Mouse (Mus musculus) heart, embryonic 13.5 days (tissue): ENCODE measurements around the gene Cby3. TPM values are rescaled to one million over a fixed set of nuclear protein-coding genes. Genes with fewer than 3 reads are reported as not detected.

Source experiments
- ATAC-seq: fragments of 200-750 bp; cut with Nextera tagmentation; 2 replicates; pipeline ENCODE4 v1.8.0; 2017; ENCODE audit warnings: moderate TSS enrichment; ENCODE audit not compliant: insufficient number of reproducible peaks, low FRiP score, low TSS enrichment; ENCODE audit errors: extremely low read depth
- H3K27ac ChIP-seq: fragments of 300-500 bp; sonication (generic); replicated peaks from 2 replicates; pipeline ENCODE4 v1.5.1; 2015; ENCODE audit warnings: moderate library complexity, mild to moderate bottlenecking, inconsistent platforms
- H3K27me3 ChIP-seq: fragments of 300-500 bp; sonication (generic); replicated peaks from 2 replicates; pipeline ENCODE4 v1.6.1; 2015; ENCODE audit warnings: mild to moderate bottlenecking, inconsistent platforms
- H3K36me3 ChIP-seq: fragments of 300-500 bp; sonication (generic); 2 replicates; pipeline ENCODE4 v1.6.1; 2015; ENCODE audit warnings: mild to moderate bottlenecking, inconsistent platforms
- H3K4me1 ChIP-seq: fragments of 300-500 bp; sonication (generic); 2 replicates; pipeline ENCODE4 v1.6.1; 2015; ENCODE audit warnings: inconsistent platforms
- H3K4me2 ChIP-seq: fragments of 300-500 bp; sonication (generic); 2 replicates; pipeline ENCODE4 v1.6.1; 2015; ENCODE audit warnings: inconsistent platforms, mild to moderate bottlenecking, moderate library complexity
- H3K4me3 ChIP-seq: fragments of 300-500 bp; sonication (generic); 2 replicates; pipeline ENCODE4 v1.5.1; 2015; ENCODE audit warnings: moderate library complexity, mild to moderate bottlenecking, inconsistent platforms
- H3K9ac ChIP-seq: fragments of 300-500 bp; sonication (generic); 2 replicates; pipeline ENCODE4 v1.6.1; 2015; ENCODE audit warnings: inconsistent platforms, mild to moderate bottlenecking, moderate library complexity
- H3K9me3 ChIP-seq: fragments of 300-500 bp; sonication (generic); 2 replicates; pipeline ENCODE4 v1.6.1; 2016; ENCODE audit warnings: inconsistent platforms
- WGBS: fragments of 180-500 bp; shearing (Covaris S2); methylation state at CpG from one replicate; pipeline ENCODE4 v1.1.7; 2015; ENCODE audit warnings: mixed read lengths; 5-methylcytosine and 5-hydroxymethylcytosine counted together
- polyA plus RNA-seq: library from polyadenylated mRNA; unstranded; fragments of >200 nt; fragmentation: Nextera tagmentation; extraction: Ambion mirVana; gene quantifications from 2 replicates; pipeline ENCODE4 v1.2.1, GENCODE M21; 2015

The Cby3 gene
- polyA plus RNA-seq, 1 experiment from 2014 or later, result not detected

- H3K27me3 ChIP-seq, result no peaks in the 10 kb centered on the region
- 42% methylated on average over 4 of the region's 4 CpGs for WGBS
- ATAC-seq, result no peak
- H3K4me2 ChIP-seq, result no peak overlapping the region
- H3K9ac ChIP-seq, result peak overlapping the region; percentile 28; the same call in 1 of the 2 replicates
- H3K4me3 ChIP-seq, result no peak overlapping the region
- H3K9me3 ChIP-seq, result no peaks in the 10 kb centered on the region
- peaks cover 24% of the 10 kb centered on the region for H3K4me1 ChIP-seq
- peaks cover 80% of the 10 kb centered on the region for H3K36me3 ChIP-seq
- peak overlapping the region; percentile 74 for H3K27ac ChIP-seq
Observed at GRCm38 (mm10) chr11:50391272-50391960, 37.2 kb downstream of the Cby3 start.

- no peak overlapping the region for H3K4me3 ChIP-seq
- H3K27me3 ChIP-seq, result no peaks in the 10 kb centered on the region
- no peak for ATAC-seq
- 75% methylated on average over 6 of the region's 6 CpGs for WGBS
- no peak overlapping the region for H3K4me2 ChIP-seq
- peaks cover 80% of the 10 kb centered on the region for H3K36me3 ChIP-seq
- no peaks in the 10 kb centered on the region for H3K9me3 ChIP-seq
- peaks cover 20% of the 10 kb centered on the region for H3K4me1 ChIP-seq
- H3K27ac ChIP-seq, result no peak overlapping the region
- no peak overlapping the region for H3K9ac ChIP-seq
Observed at GRCm38 (mm10) chr11:50393306-50393705, 39.0 kb downstream of the Cby3 start.

- H3K4me1 ChIP-seq, result peaks cover 20% of the 10 kb centered on the region
- WGBS, result 86% methylated on average over 7 of the region's 7 CpGs
- H3K9ac ChIP-seq, result no peak overlapping the region
- no peak overlapping the region for H3K27ac ChIP-seq
- no peak for ATAC-seq
- H3K4me3 ChIP-seq, result no peak overlapping the region
- no peak overlapping the region for H3K4me2 ChIP-seq
- no peaks in the 10 kb centered on the region for H3K27me3 ChIP-seq
- peaks cover 81% of the 10 kb centered on the region for H3K36me3 ChIP-seq
- no peaks in the 10 kb centered on the region for H3K9me3 ChIP-seq
Observed at GRCm38 (mm10) chr11:50394731-50395130, 40.5 kb downstream of the Cby3 start.

- WGBS, result 73% methylated on average over 11 of the region's 11 CpGs
- peaks cover 9% of the 10 kb centered on the region for H3K4me1 ChIP-seq
- ATAC-seq, result no peak
- H3K4me2 ChIP-seq, result no peak overlapping the region
- no peak overlapping the region for H3K27ac ChIP-seq
- H3K27me3 ChIP-seq, result no peaks in the 10 kb centered on the region
- H3K36me3 ChIP-seq, result peaks cover 87% of the 10 kb centered on the region
- H3K9ac ChIP-seq, result no peak overlapping the region
- H3K9me3 ChIP-seq, result no peaks in the 10 kb centered on the region
- no peak overlapping the region for H3K4me3 ChIP-seq
Observed at GRCm38 (mm10) chr11:50396766-50397307, 42.6 kb downstream of the Cby3 start.

- ATAC-seq, result no peak
Observed at GRCm38 (mm10) chr11:50397316-50397715, 43.1 kb downstream of the Cby3 start.

GRCm38 (mm10) chr11:50398803-50399202 lies 44.5 kb downstream of the Cby3 start:
- H3K4me1 ChIP-seq, result peaks cover 19% of the 10 kb centered on the region
- no peak overlapping the region for H3K9ac ChIP-seq
- ATAC-seq, result no peak
- H3K27me3 ChIP-seq, result no peaks in the 10 kb centered on the region
- H3K4me2 ChIP-seq, result no peak overlapping the region
- H3K9me3 ChIP-seq, result no peaks in the 10 kb centered on the region
- 76% methylated on average over 13 of the region's 13 CpGs for WGBS
- H3K27ac ChIP-seq, result no peak overlapping the region
- peaks cover 88% of the 10 kb centered on the region for H3K36me3 ChIP-seq
- H3K4me3 ChIP-seq, result no peak overlapping the region

More at GRCm38 (mm10) chr11:50397316-50397715, 43.1 kb downstream of the Cby3 start:
- WGBS, result 70% methylated on average over 9 of the region's 9 CpGs
- Histone ChIP-seq H3K4me2 (no peak overlapping the region), H3K9me3 (no peaks in the 10 kb centered on the region), H3K27me3 (no peaks in the 10 kb centered on the region), H3K4me3 (no peak overlapping the region), H3K9ac (no peak overlapping the region), H3K27ac (no peak overlapping the region), H3K4me1 (peaks cover 6% of the 10 kb centered on the region; the same call in 1 of the 2 replicates), H3K36me3 (peaks cover 91% of the 10 kb centered on the region)

GRCm38 (mm10) chr11:50402481-50402880 lies 48.2 kb downstream of the Cby3 start:
- Histone ChIP-seq H3K9me3 (no peaks in the 10 kb centered on the region), H3K4me1 (peaks cover 20% of the 10 kb centered on the region), H3K36me3 (peaks cover 81% of the 10 kb centered on the region), H3K27me3 (no peaks in the 10 kb centered on the region), H3K27ac (peak overlapping the region; percentile 80), H3K4me3 (no peak overlapping the region), H3K4me2 (no peak overlapping the region), H3K9ac (no peak overlapping the region)
- 85% methylated on average over 3 of the region's 3 CpGs for WGBS
- ATAC-seq, result no peak

GRCm38 (mm10) chr11:50403367-50404014 lies 49.2 kb downstream of the Cby3 start:
- peak overlapping the region; percentile 80 for H3K27ac ChIP-seq
- 46% methylated on average over 10 of the region's 10 CpGs for WGBS
- no peaks in the 10 kb centered on the region for H3K9me3 ChIP-seq
- H3K36me3 ChIP-seq, result peaks cover 73% of the 10 kb centered on the region
- peaks cover 20% of the 10 kb centered on the region for H3K4me1 ChIP-seq
- peak overlapping the region; percentile 6 for H3K4me2 ChIP-seq
- ATAC-seq, result no peak
- no peaks in the 10 kb centered on the region for H3K27me3 ChIP-seq
- H3K9ac ChIP-seq, result peak overlapping the region; percentile 24; the same call in 1 of the 2 replicates
- H3K4me3 ChIP-seq, result no peak overlapping the region

- Histone ChIP-seq H3K27me3 (no peaks in the 10 kb centered on the region), H3K4me3 (no peak overlapping the region), H3K4me2 (no peak overlapping the region), H3K36me3 (peaks cover 69% of the 10 kb centered on the region), H3K27ac (no peak overlapping the region), H3K9me3 (no peaks in the 10 kb centered on the region), H3K9ac (no peak overlapping the region), H3K4me1 (peaks cover 20% of the 10 kb centered on the region)
- no peak for ATAC-seq
- WGBS, result 58% methylated on average over 6 of the region's 6 CpGs
Observed at GRCm38 (mm10) chr11:50407235-50407634, 53.0 kb downstream of the Cby3 start.
